Mouse (Mus musculus): ENCODE results near the gene Tmem131.

- TF ChIP-seq MAX (IDR thresholded peaks at IDR 0.05; ENCODE audit: low read length) (no peak), EP300 (IDR thresholded peaks at IDR 0.05; ENCODE audit: low read length) (no peak), ZMIZ1 (IDR thresholded peaks at IDR 0.05; ENCODE audit: low read depth, low read length) (no peak), USF1 (IDR thresholded peaks at IDR 0.05; ENCODE audit: low read depth, low read length) (no peak), HCFC1 (IDR thresholded peaks at IDR 0.05; ENCODE audit: low read depth, low read length) (no peak), POLR2A (IDR thresholded peaks at IDR 0.05; ENCODE audit: low read depth, low read length) (no peak), NRF1 (IDR thresholded peaks at IDR 0.05; ENCODE audit: low read depth, low read length) (no peak)
Measured at GRCm38 (mm10) chr1:36806181-36806905, 137.1 kb downstream of the Tmem131 start.

Data from CH12.LX (cell line).